Mouse (Mus musculus): Measurements from ENCODE around the gene Kpna6.

DNA sequence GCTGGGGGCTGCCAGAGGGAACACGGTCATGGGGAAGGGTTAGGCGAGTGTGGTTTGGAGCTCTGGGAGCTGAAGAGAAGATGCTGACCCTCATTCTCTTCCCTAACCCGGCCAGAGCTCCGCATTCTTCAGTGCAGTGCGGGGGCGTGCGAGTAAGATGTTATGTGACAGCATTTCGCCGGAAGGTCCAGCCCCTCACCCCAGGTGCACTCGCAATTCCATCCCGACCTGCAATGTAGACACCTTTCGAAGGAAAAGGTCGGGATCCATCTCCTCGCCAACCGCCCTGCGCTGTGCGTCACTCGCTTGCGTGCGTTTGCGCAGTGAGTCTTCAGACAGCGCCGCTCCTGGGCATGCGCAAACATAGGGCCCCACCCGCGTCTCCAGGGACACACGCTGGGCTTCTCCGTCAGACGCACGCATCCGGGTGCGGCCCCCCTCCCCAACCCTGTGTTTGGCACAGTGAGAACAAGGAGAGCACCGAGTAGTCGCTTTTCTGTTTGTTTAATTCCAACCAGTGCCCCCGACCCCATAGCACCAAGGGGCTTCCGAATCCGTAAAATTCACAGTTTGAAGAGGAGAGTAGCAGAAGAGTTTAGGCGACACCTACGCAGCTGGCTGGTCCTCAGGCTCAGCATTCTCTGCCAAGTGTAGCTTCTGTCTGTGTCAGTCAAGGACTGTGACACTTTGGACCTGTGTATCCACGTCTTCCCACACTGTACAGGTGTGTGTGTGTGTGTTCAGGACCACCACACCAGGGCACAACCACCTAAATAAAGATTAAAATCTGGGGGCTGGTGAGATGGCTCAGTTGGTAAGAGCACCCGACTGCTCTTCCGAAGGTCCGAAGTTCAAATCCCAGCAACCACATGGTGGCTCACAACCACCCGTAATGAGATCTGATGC is 53.5 kb downstream of the Kpna6 start, which contains the start of gene Iqcc:
- no peak for TF ChIP-seq CTCF (IDR thresholded peaks at IDR 0.05; ENCODE audit: low read depth, low read length)
- TF ChIP-seq POLR2A (IDR thresholded peaks at IDR 0.05; ENCODE audit: extremely low read depth, insufficient read depth, low read length) = peak; percentile 94

Measured in liver, adult 2 months (tissue).